Mouse (Mus musculus) urinary bladder, adult 2 months (tissue): Measurements from ENCODE around the gene Olfml2b. TPM values are rescaled to one million over a fixed set of nuclear protein-coding genes. Genes with fewer than 3 reads are reported as not detected.

Experiments used
- DNase-seq: peaks from one replicate; pipeline ENCODE4 v3.0.0; 2022; ENCODE audit warnings: low spot score
- polyA plus RNA-seq: library from polyadenylated mRNA; depleted of rRNA; stranded (reverse); fragments of >200 nt; gene quantifications from 2 replicates; pipeline ENCODE4 v1.2.3, GENCODE M21; 2012; rRNA removed

Olfml2b gene
- polyA plus RNA-seq: 37.8 and 39.7 TPM in 2 replicates

GRCm38 (mm10) chr1:170644255-170645205 lies at the start of gene Olfml2b:
Gene Olfml2b, plus strand, starts transcription at chr1:170644532.
- peak; percentile 68 for DNase-seq

GRCm38 (mm10) chr1:170594575-170594974 lies 49.8 kb upstream of the Olfml2b start:
- DNase-seq: no peak

GRCm38 (mm10) chr1:170605228-170606001 lies 38.9 kb upstream of the Olfml2b start:
- no peak for DNase-seq

GRCm38 (mm10) chr1:170607231-170607917 lies 37.0 kb upstream of the Olfml2b start:
- no peak for DNase-seq

GRCm38 (mm10) chr1:170608461-170609071 lies 35.8 kb upstream of the Olfml2b start:
- no peak for DNase-seq

GRCm38 (mm10) chr1:170609872-170610271 lies 34.5 kb upstream of the Olfml2b start:
- no peak for DNase-seq

GRCm38 (mm10) chr1:170610289-170610688 lies 34.0 kb upstream of the Olfml2b start:
- DNase-seq: no peak

- no peak for DNase-seq
Observed at GRCm38 (mm10) chr1:170610695-170611094, 33.6 kb upstream of the Olfml2b start.

GRCm38 (mm10) chr1:170611631-170612030 lies 32.7 kb upstream of the Olfml2b start:
- DNase-seq: no peak

GRCm38 (mm10) chr1:170612968-170613872 lies 31.1 kb upstream of the Olfml2b start:
- no peak for DNase-seq

GRCm38 (mm10) chr1:170619686-170620374 lies 24.5 kb upstream of the Olfml2b start:
- DNase-seq: no peak

- no peak for DNase-seq
Observed at GRCm38 (mm10) chr1:170622934-170623333, 21.4 kb upstream of the Olfml2b start.

- no peak for DNase-seq
Observed at GRCm38 (mm10) chr1:170623432-170623831, 20.9 kb upstream of the Olfml2b start.

GRCm38 (mm10) chr1:170630489-170630888 lies 13.8 kb upstream of the Olfml2b start:
- no peak for DNase-seq

GRCm38 (mm10) chr1:170631571-170631970 lies 12.8 kb upstream of the Olfml2b start:
- no peak for DNase-seq

- DNase-seq: peak; percentile 43
Observed at GRCm38 (mm10) chr1:170632385-170632784, 11.9 kb upstream of the Olfml2b start.

GRCm38 (mm10) chr1:170632856-170633255 lies 11.5 kb upstream of the Olfml2b start:
- no peak for DNase-seq

- no peak for DNase-seq
Observed at GRCm38 (mm10) chr1:170638941-170639340, 5.4 kb upstream of the Olfml2b start.

- no peak for DNase-seq
Observed at GRCm38 (mm10) chr1:170645896-170646605, 1.7 kb downstream of the Olfml2b start.
